Mouse (Mus musculus): ENCODE data around the gene Entpd5.

Gene Entpd5

GRCm38 (mm10) chr12:84408819-84409507, at the start of gene Entpd5, which contains the start of gene Bbof1:
Entpd5 (minus strand) TSS chr12:84409029.
Bbof1 (plus strand) TSS chr12:84409071.
- DNase-seq: peak; percentile 91

- no peak for DNase-seq
Measured at GRCm38 (mm10) chr12:84456911-84457310, 48.1 kb upstream of the Entpd5 start.

- peak; percentile 29 for DNase-seq
Measured at GRCm38 (mm10) chr12:84451801-84452200, 43.0 kb upstream of the Entpd5 start.

GRCm38 (mm10) chr12:84450718-84451646, 42.2 kb upstream of the Entpd5 start, which contains the start of the genes Aldh6a1 and Lin52:
Aldh6a1 (minus strand) TSS chr12:84451004.
Lin52 (plus strand) TSS chr12:84451422.
- DNase-seq: peak; percentile 99

GRCm38 (mm10) chr12:84450351-84450717, 41.5 kb upstream of the Entpd5 start:
- DNase-seq: no peak

GRCm38 (mm10) chr12:84449887-84450286, 41.1 kb upstream of the Entpd5 start:
- DNase-seq: no peak

GRCm38 (mm10) chr12:84448181-84448580, 39.4 kb upstream of the Entpd5 start:
- DNase-seq: no peak

GRCm38 (mm10) chr12:84447386-84447785, 38.6 kb upstream of the Entpd5 start:
- no peak for DNase-seq

GRCm38 (mm10) chr12:84442526-84442925, 33.7 kb upstream of the Entpd5 start:
- no peak for DNase-seq

GRCm38 (mm10) chr12:84438697-84439096, 29.9 kb upstream of the Entpd5 start:
- no peak for DNase-seq

GRCm38 (mm10) chr12:84429825-84430224, 21.0 kb upstream of the Entpd5 start:
- DNase-seq: no peak

GRCm38 (mm10) chr12:84423990-84424389, 15.2 kb upstream of the Entpd5 start:
- no peak for DNase-seq

GRCm38 (mm10) chr12:84417605-84417922, 8.7 kb upstream of the Entpd5 start:
- no peak for DNase-seq

GRCm38 (mm10) chr12:84416834-84417604, 8.2 kb upstream of the Entpd5 start, which contains the start of gene Rnf113a2:
Rnf113a2 (plus strand) TSS chr12:84417196.
- DNase-seq: peak; percentile 84

- DNase-seq: peak; percentile 48
Measured at GRCm38 (mm10) chr12:84407874-84408818, 683 bp downstream of the Entpd5 start.

GRCm38 (mm10) chr12:84407259-84407658, 1.6 kb downstream of the Entpd5 start:
- no peak for DNase-seq

GRCm38 (mm10) chr12:84404541-84404940, 4.3 kb downstream of the Entpd5 start:
- DNase-seq: no peak

- no peak for DNase-seq
Measured at GRCm38 (mm10) chr12:84402923-84403322, 5.9 kb downstream of the Entpd5 start.

- no peak for DNase-seq
Measured at GRCm38 (mm10) chr12:84400653-84401052, 8.2 kb downstream of the Entpd5 start.

GRCm38 (mm10) chr12:84400068-84400467, 8.8 kb downstream of the Entpd5 start:
- DNase-seq: no peak

GRCm38 (mm10) chr12:84399663-84400062, 9.2 kb downstream of the Entpd5 start:
- DNase-seq: no peak

GRCm38 (mm10) chr12:84399135-84399534, 9.7 kb downstream of the Entpd5 start:
- DNase-seq: no peak
